Mouse (Mus musculus) forebrain, embryonic 15.5 days (tissue): ENCODE data around the gene Ksr2. TPM values are rescaled to one million over a fixed set of nuclear protein-coding genes. Genes with fewer than 3 reads are reported as not detected.

Experiments used
- polyA plus RNA-seq: library from polyadenylated mRNA; unstranded; fragments of >200 nt; fragmentation: Nextera tagmentation; extraction: Ambion mirVana; gene quantifications from 2 replicates; pipeline ENCODE4 v1.2.1, GENCODE M21; 2015

The Ksr2 gene
- polyA plus RNA-seq, 1 experiment from 2014 or later: 5.5 TPM

Other genes with a start within 250 kb of the Ksr2 start
- gene Pebp1, start 126.4 kb upstream of the Ksr2 start, polyA plus RNA-seq: 1,178 and 1,180 TPM in 2 replicates
- 1.4 and 1.7 TPM in 2 replicates for gene Vsig10, start 94.9 kb upstream of the Ksr2 start, polyA plus RNA-seq
- gene Wsb2, start 56.7 kb upstream of the Ksr2 start, polyA plus RNA-seq: 196 and 213 TPM in 2 replicates
- gene Rfc5, start 25.0 kb upstream of the Ksr2 start, polyA plus RNA-seq: 54.5 and 59.3 TPM in 2 replicates